Mouse (Mus musculus) bone marrow, adult 2 months (tissue): ENCODE data around the gene Hist1h2bf.

Experiments used
- CTCF ChIP-seq: fragments of 200-500 bp; IDR thresholded peaks from 2 replicates; pipeline ENCODE4 v1.5.1; 2011; ENCODE audit warnings: low read length, control low read depth; ENCODE audit not compliant: control insufficient read depth, insufficient read depth
- POLR2A ChIP-seq: fragments of 200-500 bp; IDR thresholded peaks from 2 replicates; pipeline ENCODE4 v1.6.1; 2011; ENCODE audit warnings: low read depth, mild to moderate bottlenecking, control low read depth, low read length, borderline replicate concordance; ENCODE audit not compliant: control insufficient read depth

GRCm38 (mm10) chr13:23582219-23583056 lies 8.4 kb upstream of the Hist1h2bf start:
- TF ChIP-seq POLR2A (no peak), CTCF (no peak)
